Mouse (Mus musculus): ENCODE data around the gene Retreg1. TPM values are rescaled to one million over a fixed set of nuclear protein-coding genes. Genes with fewer than 3 reads are reported as not detected.
A peak's percentile ranks its signal among the peaks of the same experiment; 100 is the strongest.

The Retreg1 gene
- total and polyA plus RNA-seq, 3 experiments = 17.5 to 28.7 (median 19.0) TPM

- TF ChIP-seq ELF1 (IDR thresholded peaks at IDR 0.05; ENCODE audit: low read depth, low read length) = 0 out of 2 replicates have a peak, but pooled peaks have one; percentile 17
- peak; percentile 7; the same call in 1 of the 2 replicates for TF ChIP-seq CHD1 (IDR thresholded peaks at IDR 0.05; ENCODE audit: low read depth, low read length)
- no peak for TF ChIP-seq UBTF (IDR thresholded peaks at IDR 0.05; ENCODE audit: low read depth, low read length)
- peak; percentile 63; the same call in 1 of the 2 replicates for TF ChIP-seq CHD2 (IDR thresholded peaks at IDR 0.05; ENCODE audit: low read length)
- TF ChIP-seq PAX5 (IDR thresholded peaks at IDR 0.05; ENCODE audit: low read length) = no peak
- TF ChIP-seq NELFE (IDR thresholded peaks at IDR 0.05; ENCODE audit: low read depth, low read length) = no peak
- peak; percentile 95 for TF ChIP-seq TCF12 (IDR thresholded peaks at IDR 0.05; ENCODE audit: low read depth, low read length)
- peak; percentile 96 for TF ChIP-seq JUND (conservative IDR thresholded peaks at IDR 0.05; ENCODE audit: low read depth, low read length)
- peak; percentile 99 for TF ChIP-seq EP300 (IDR thresholded peaks at IDR 0.05; ENCODE audit: low read length)
- peak; percentile 68 for TF ChIP-seq ZNF384 (IDR thresholded peaks at IDR 0.05; ENCODE audit: low read depth, low read length)
- TF ChIP-seq MAFK (IDR thresholded peaks at IDR 0.05; ENCODE audit: insufficient replicate concordance, low read length) = 0 out of 2 replicates have a peak, but pooled peaks have one; percentile 43
- TF ChIP-seq HCFC1 (IDR thresholded peaks at IDR 0.05; ENCODE audit: low read depth, low read length) = peak; percentile 53
- TF ChIP-seq POLR2AphosphoS2 (IDR thresholded peaks at IDR 0.05; ENCODE audit: low read depth, low read length) = no peak
- no peak for TF ChIP-seq GABPA (IDR thresholded peaks at IDR 0.05; ENCODE audit: insufficient replicate concordance, low read depth, low read length)
- peak; percentile 85 for TF ChIP-seq IRF4 (IDR thresholded peaks at IDR 0.05; ENCODE audit: low read depth, low read length)
- TF ChIP-seq TBP (conservative IDR thresholded peaks at IDR 0.05; ENCODE audit: low read depth, low read length) = 0 out of 2 replicates have a peak, but pooled peaks have one; percentile 20
- TF ChIP-seq KAT2A (IDR thresholded peaks at IDR 0.05; ENCODE audit: insufficient replicate concordance, low read length) = no peak
- peak; percentile 93 for TF ChIP-seq MAX (IDR thresholded peaks at IDR 0.05; ENCODE audit: low read length)
- TF ChIP-seq RCOR1 (conservative IDR thresholded peaks at IDR 0.05; ENCODE audit: low read depth, low read length) = no peak; the same call in 1 of the 2 replicates
These were observed 61.5 kb downstream of the Retreg1 start (continued) for GRCm38 (mm10) chr15:25904435-25905021.

GRCm38 (mm10) chr15:25909783-25910494 lies 67.0 kb downstream of the Retreg1 start:
- Histone ChIP-seq H3K9ac (ENCODE audit: insufficient read depth, low read depth) (peak overlapping the region; percentile 12; the same call in 1 of the 2 replicates), H3K36me3 (replicated peaks in 1 of 2; ENCODE audit: control insufficient read depth in 1 of 2, insufficient read depth in 1 of 2, low read length in 1 of 2) (peaks cover 0 to 16% of the 10 kb centered on the region in 2 experiments), H3K4me1 (ENCODE audit: control insufficient read depth in 1 of 2, insufficient read depth in 2 of 2) (peaks cover 31 to 87% of the 10 kb centered on the region in 2 experiments), H3K4me2 (ENCODE audit: insufficient read depth, low read depth, poor library complexity, severe bottlenecking) (peak overlapping the region; percentile 33), H3K4me3 (replicated peaks in 1 of 3; ENCODE audit: low read depth in 2 of 3, low read length in 2 of 3, poor library complexity in 1 of 3) (peak overlapping the region in 2 of 3 experiments; percentile 7 to 16), H3K79me2 (replicated peaks; ENCODE audit: control insufficient read depth, extremely low read depth, insufficient read depth, poor library complexity, severe bottlenecking) (no peaks in the 10 kb centered on the region), H3K27ac (ENCODE audit: insufficient read depth, low read depth) (peak overlapping the region; percentile 61), H3K9me3 (replicated peaks; ENCODE audit: low read length) (no peaks in the 10 kb centered on the region), H3K27me3 (replicated peaks) (no peaks in the 10 kb centered on the region)
- in situ Hi-C loops (cut with MboI; ENCODE audit: low pct_ligation_motif_present, low pct_unique_long_range_greater_than_20kb, low sequenced_read_pairs) = no loop called here
- TF ChIP-seq BHLHE40 (IDR thresholded peaks at IDR 0.05; ENCODE audit: low read depth, low read length) (0 out of 2 replicates have a peak, but pooled peaks have one; percentile 27), MEF2A (IDR thresholded peaks at IDR 0.05; ENCODE audit: borderline replicate concordance, low read depth, low read length) (peak; percentile 58; the same call in 1 of the 2 replicates), ETS1 (conservative IDR thresholded peaks at IDR 0.05; ENCODE audit: low read depth, low read length) (peak; percentile 57), ZNF384 (IDR thresholded peaks at IDR 0.05; ENCODE audit: low read depth, low read length) (0 out of 2 replicates have a peak, but pooled peaks have one; percentile 4), POLR2A (IDR thresholded peaks at IDR 0.05; ENCODE audit: low read depth, low read length) (no peak), JUN (IDR thresholded peaks at IDR 0.05; ENCODE audit: insufficient read depth, low read depth, low read length) (peak; percentile 98), MYC (IDR thresholded peaks at IDR 0.05; ENCODE audit: low read depth, low read length) (0 out of 2 replicates have a peak, but pooled peaks have one; percentile 17), JUND (conservative IDR thresholded peaks at IDR 0.05; ENCODE audit: low read depth, low read length) (peak; percentile 95), TBP (conservative IDR thresholded peaks at IDR 0.05; ENCODE audit: low read depth, low read length) (peak; percentile 49; the same call in 1 of the 2 replicates), MAZ (IDR thresholded peaks at IDR 0.05; ENCODE audit: low read depth, low read length) (no peak)
- peak; percentile 59 for DNase-seq (ENCODE audit: extremely low read depth)
- dilution Hi-C loops (cut with MboI; ENCODE audit: extremely low pct_ligation_motif_present, extremely low pct_unique_long_range_greater_than_20kb, low sequenced_read_pairs) = no loop called here
